Mouse (Mus musculus): Measurements from ENCODE around the gene Pmfbp1. TPM values are rescaled to one million over a fixed set of nuclear protein-coding genes. Genes with fewer than 3 reads are reported as not detected.

Gene Pmfbp1
- polyA plus RNA-seq, 1 experiment, result not detected

DNA sequence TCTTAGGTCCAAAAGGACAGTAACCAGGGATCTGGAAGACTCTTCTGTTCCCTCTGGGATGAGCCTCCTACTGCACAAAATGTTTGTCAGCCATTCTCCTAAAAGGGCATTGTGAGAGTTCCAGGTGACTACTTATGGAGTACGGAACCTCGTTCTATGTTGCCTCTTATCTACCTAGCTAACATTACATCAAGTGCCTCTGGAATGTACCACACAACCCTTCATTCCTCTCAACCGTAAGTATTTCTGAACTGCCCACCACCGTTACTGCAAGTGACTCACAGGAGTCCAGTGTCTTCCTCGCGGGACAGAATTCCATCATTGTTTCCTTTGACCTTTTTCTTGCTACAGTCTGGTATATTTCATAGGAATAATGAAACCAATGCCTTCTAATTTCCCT, 1.0 kb upstream of the Pmfbp1 start:
- H3K4me1 ChIP-seq, result no peaks in the 10 kb centered on the region
- H3K4me3 ChIP-seq (replicated peaks), result no peak overlapping the region
- TF ChIP-seq FLI1 (IDR thresholded peaks at IDR 0.05; ENCODE audit: low read length), result no peak
- TF ChIP-seq GATA1 (IDR thresholded peaks at IDR 0.05; ENCODE audit: borderline replicate concordance, low read length), result no peak
- no peaks in the 10 kb centered on the region for H3K27me3 ChIP-seq (replicated peaks)
- H3K9me3 ChIP-seq, result no peaks in the 10 kb centered on the region
- H3K36me3 ChIP-seq (replicated peaks; ENCODE audit: low read length), result no peaks in the 10 kb centered on the region

DNA sequence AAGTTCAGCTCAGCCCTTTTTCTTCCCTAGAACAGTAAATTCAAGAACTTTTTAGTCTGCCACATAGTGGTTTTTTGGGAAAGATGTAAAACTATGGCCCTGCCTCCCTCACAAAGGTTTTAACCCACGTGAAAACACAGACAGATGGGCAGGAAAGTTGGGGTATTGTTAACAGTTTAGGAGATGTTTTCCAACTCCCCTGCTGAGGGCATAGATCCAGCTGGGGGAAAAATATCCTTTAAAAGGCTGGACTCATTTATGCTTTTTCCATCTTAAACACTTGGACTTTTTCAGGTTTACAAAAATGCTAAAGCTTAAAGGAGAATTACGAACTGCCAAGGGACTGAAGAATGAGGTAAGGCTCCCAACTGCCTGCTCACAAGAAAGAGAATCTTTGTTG, 774 bp downstream of the Pmfbp1 start:
- TF ChIP-seq GATA1 (IDR thresholded peaks at IDR 0.05; ENCODE audit: borderline replicate concordance, low read length) (no peak), FLI1 (IDR thresholded peaks at IDR 0.05; ENCODE audit: low read length) (no peak)

DNA sequence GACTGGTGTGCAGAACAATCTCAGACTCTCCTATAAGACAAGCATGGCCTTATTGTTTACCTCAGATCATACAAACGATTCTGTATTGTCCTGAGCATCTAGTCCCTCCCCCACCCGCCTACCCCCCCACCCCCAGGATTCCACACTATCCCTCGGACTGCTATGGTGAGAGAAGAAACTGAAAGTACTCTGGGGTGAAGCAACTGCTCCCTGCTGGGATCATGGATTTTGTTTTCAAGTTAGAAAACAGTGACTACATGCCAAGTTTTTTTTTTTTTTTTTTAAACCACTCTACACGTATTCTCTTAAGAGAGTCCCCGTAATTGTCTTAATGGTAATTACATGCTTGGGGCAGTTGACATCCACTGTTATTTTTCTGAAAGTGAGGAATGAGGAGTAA, 3.6 kb downstream of the Pmfbp1 start:
- H3K4me3 ChIP-seq (replicated peaks), result no peak overlapping the region
- no peaks in the 10 kb centered on the region for H3K9me3 ChIP-seq
- H3K27me3 ChIP-seq (replicated peaks), result no peaks in the 10 kb centered on the region
- no peaks in the 10 kb centered on the region for H3K36me3 ChIP-seq (replicated peaks; ENCODE audit: low read length)
- H3K4me1 ChIP-seq, result no peaks in the 10 kb centered on the region
- TF ChIP-seq FLI1 (IDR thresholded peaks at IDR 0.05; ENCODE audit: low read length) (no peak), GATA1 (IDR thresholded peaks at IDR 0.05; ENCODE audit: borderline replicate concordance, low read length) (no peak)

More for the DNA sequence above, 774 bp downstream of the Pmfbp1 start:
- H3K9me3 ChIP-seq, result no peaks in the 10 kb centered on the region
- H3K4me3 ChIP-seq (replicated peaks), result no peak overlapping the region
- no peaks in the 10 kb centered on the region for H3K36me3 ChIP-seq (replicated peaks; ENCODE audit: low read length)
- H3K4me1 ChIP-seq, result no peaks in the 10 kb centered on the region
- no peaks in the 10 kb centered on the region for H3K27me3 ChIP-seq (replicated peaks)

DNA sequence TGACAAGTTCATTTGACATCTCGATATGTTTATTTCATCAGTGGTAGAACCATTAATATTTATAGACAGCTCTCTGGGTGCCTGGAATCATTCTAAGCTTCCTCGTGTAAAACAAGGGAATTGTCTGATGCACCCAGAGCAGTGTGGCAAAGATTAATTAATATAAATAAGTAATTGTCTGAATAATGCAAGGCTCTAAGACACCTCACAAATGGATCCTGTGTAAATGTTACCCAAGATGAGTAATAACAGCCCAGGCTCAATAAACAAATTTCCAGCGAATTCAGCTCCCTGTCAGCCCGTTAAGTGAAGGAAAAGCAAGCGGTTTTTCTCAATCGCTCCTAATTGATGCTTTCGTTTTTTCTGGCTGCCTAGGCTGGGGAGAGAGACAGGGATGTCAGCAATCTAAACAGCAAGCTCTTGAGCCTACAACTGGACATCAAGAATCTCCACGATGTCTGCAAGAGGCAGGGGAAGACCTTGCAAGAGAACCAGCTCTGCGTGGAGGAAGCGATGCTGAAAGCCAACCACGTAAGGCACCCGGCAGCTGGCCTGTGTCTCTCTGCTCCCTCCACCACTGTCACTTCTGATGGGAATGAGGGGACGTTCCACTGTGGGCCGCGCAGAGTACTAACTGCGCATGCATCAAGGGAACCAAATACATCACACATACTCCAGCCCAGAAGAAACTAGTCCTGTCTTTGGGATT, 5.3 kb downstream of the Pmfbp1 start:
- Histone ChIP-seq H3K4me3 (replicated peaks) (no peak overlapping the region), H3K36me3 (replicated peaks; ENCODE audit: low read length) (no peaks in the 10 kb centered on the region), H3K27me3 (replicated peaks) (no peaks in the 10 kb centered on the region), H3K9me3 (no peaks in the 10 kb centered on the region), H3K4me1 (no peaks in the 10 kb centered on the region)
- TF ChIP-seq GATA1 (IDR thresholded peaks at IDR 0.05; ENCODE audit: borderline replicate concordance, low read length), result no peak
- no peak for TF ChIP-seq FLI1 (IDR thresholded peaks at IDR 0.05; ENCODE audit: low read length)

DNA sequence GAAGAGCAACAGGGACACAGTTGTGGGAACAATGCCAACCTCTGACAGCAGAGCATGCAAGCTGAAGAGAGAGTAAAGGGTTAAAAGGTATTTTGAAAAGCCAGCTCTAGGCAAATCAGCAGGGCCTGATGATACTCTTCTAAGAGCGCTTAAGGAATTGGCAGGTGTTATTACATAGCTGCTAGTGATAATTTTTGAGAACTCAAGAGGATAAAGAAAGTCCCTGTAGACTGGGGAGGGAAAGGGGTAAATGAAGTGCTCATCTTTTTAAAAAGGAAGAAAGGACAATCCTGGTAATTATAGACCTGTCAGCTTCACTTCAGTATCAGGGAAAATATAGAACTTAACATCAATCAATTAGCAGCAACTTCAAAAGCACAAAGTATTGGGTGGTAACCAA, 9.7 kb downstream of the Pmfbp1 start:
- no peak for TF ChIP-seq GATA1 (IDR thresholded peaks at IDR 0.05; ENCODE audit: borderline replicate concordance, low read length)
- no peak for TF ChIP-seq FLI1 (IDR thresholded peaks at IDR 0.05; ENCODE audit: low read length)
- Histone ChIP-seq H3K36me3 (replicated peaks; ENCODE audit: low read length) (no peaks in the 10 kb centered on the region), H3K4me1 (no peaks in the 10 kb centered on the region), H3K4me3 (replicated peaks) (no peak overlapping the region), H3K27me3 (replicated peaks) (no peaks in the 10 kb centered on the region), H3K9me3 (no peaks in the 10 kb centered on the region)

GRCm38 (mm10) chr8:109505560-109505959, 11.7 kb downstream of the Pmfbp1 start:
- H3K36me3 ChIP-seq (replicated peaks; ENCODE audit: low read length), result no peaks in the 10 kb centered on the region
- TF ChIP-seq FLI1 (IDR thresholded peaks at IDR 0.05; ENCODE audit: low read length) (no peak), GATA1 (IDR thresholded peaks at IDR 0.05; ENCODE audit: borderline replicate concordance, low read length) (no peak)
- H3K9me3 ChIP-seq, result no peaks in the 10 kb centered on the region
- peaks cover 2% of the 10 kb centered on the region for H3K27me3 ChIP-seq (replicated peaks)
- H3K4me1 ChIP-seq, result no peaks in the 10 kb centered on the region
- no peak overlapping the region for H3K4me3 ChIP-seq (replicated peaks)

- Histone ChIP-seq H3K4me1 (no peaks in the 10 kb centered on the region), H3K27me3 (replicated peaks) (peaks cover 7% of the 10 kb centered on the region), H3K9me3 (peaks cover 21% of the 10 kb centered on the region), H3K36me3 (replicated peaks; ENCODE audit: low read length) (no peaks in the 10 kb centered on the region), H3K4me3 (replicated peaks) (no peak overlapping the region)
- TF ChIP-seq FLI1 (IDR thresholded peaks at IDR 0.05; ENCODE audit: low read length) (no peak), GATA1 (IDR thresholded peaks at IDR 0.05; ENCODE audit: borderline replicate concordance, low read length) (no peak)
These were observed 30.2 kb downstream of the Pmfbp1 start for GRCm38 (mm10) chr8:109524008-109524407.

DNA sequence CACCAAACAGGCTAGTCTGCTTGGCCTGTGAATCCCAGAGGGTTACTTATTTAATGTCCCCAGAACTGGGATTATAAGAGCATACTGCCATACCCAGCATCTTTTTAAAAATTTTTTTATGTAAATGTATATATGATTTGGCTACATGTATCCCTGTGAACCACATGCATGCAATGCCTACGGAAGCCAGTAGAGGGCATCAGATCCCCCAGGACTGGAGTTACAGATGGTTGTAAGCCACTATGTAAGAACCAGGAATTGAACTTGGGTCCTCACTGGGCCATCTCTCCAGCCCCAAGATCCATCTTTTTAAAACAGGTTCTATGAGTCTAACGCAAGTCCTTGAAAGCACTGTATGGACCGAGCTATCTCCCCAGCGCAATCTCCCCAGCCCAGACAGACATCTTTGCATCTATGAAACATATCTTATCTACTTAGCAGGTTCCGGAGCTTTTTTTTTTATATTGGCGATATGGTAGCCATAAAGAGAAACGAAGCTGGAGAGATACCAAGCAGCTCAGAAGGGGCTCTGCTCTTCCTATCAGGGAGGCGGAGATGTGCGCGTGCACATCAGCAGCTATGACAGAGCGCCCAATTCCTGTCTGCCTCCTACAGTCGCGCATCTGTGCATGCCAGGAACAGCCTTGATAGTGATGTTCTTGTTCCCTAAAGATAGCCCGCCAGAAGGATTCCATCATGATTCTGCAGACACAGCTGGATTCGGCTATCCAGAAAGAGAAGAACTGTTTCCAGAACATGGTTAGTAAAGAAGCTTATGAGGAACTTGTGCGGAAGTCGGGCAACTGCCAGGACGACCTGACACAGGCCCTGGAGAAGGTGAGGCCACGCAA, 41.5 kb downstream of the Pmfbp1 start:
- H3K9me3 ChIP-seq, result no peaks in the 10 kb centered on the region

DNA sequence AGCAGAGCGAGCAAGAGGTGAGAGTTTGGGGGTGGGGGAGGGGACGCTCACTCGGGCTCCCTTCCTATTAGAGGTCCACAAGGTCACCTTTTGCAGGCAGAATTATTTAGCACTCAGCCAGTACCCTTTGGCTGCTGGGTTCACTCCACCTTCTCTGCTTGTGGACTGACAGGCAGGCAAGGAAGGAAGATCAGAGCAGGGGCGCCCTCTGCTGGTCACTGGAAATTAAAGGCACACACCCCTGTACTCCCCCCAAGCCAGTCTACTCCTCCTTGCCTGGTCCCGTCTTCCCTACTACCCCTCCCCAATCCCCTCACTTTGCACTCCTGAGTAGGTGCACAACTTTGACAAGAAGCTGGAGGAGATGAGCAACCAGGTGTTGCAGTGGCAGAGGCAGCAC, 42.9 kb downstream of the Pmfbp1 start:
- TF ChIP-seq FLI1 (IDR thresholded peaks at IDR 0.05; ENCODE audit: low read length), result no peak
- TF ChIP-seq GATA1 (IDR thresholded peaks at IDR 0.05; ENCODE audit: borderline replicate concordance, low read length), result no peak

More for the DNA sequence above, 41.5 kb downstream of the Pmfbp1 start:
- TF ChIP-seq FLI1 (IDR thresholded peaks at IDR 0.05; ENCODE audit: low read length) (no peak), GATA1 (IDR thresholded peaks at IDR 0.05; ENCODE audit: borderline replicate concordance, low read length) (no peak)
- Histone ChIP-seq H3K4me3 (replicated peaks) (no peak overlapping the region), H3K27me3 (replicated peaks) (peaks cover 12% of the 10 kb centered on the region), H3K4me1 (peaks cover 26% of the 10 kb centered on the region), H3K36me3 (replicated peaks; ENCODE audit: low read length) (no peaks in the 10 kb centered on the region)

DNA sequence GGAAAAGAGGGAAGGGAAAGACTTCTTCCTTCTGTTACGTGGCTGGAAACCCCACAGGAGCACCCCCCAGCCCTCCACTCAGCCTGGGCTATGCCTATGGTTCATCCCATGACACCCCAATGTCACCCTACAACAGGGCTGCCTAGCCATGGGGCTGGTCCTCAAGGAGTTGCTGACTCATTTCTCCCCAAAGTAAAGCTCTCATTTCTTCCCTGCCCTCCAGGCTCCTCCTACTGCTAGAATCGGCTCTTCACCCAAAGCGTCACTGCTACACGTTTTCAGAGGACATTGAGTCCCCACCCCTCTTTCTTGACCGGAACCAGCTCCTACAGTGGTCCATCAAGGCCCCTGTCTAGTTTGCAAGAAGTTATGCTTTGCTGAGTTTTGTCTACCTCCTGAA, 48.3 kb downstream of the Pmfbp1 start:
- TF ChIP-seq FLI1 (IDR thresholded peaks at IDR 0.05; ENCODE audit: low read length) (no peak), GATA1 (IDR thresholded peaks at IDR 0.05; ENCODE audit: borderline replicate concordance, low read length) (no peak)
- peaks cover 5% of the 10 kb centered on the region for H3K27me3 ChIP-seq (replicated peaks)
- H3K9me3 ChIP-seq, result peaks cover 3% of the 10 kb centered on the region; the same call in 1 of the 2 replicates
- H3K4me1 ChIP-seq, result peaks cover 43% of the 10 kb centered on the region
- no peak overlapping the region for H3K4me3 ChIP-seq (replicated peaks)
- H3K36me3 ChIP-seq (replicated peaks; ENCODE audit: low read length), result peaks cover 18% of the 10 kb centered on the region

More for the DNA sequence above, 42.9 kb downstream of the Pmfbp1 start:
- Histone ChIP-seq H3K4me1 (peaks cover 26% of the 10 kb centered on the region), H3K36me3 (replicated peaks; ENCODE audit: low read length) (no peaks in the 10 kb centered on the region), H3K9me3 (no peaks in the 10 kb centered on the region), H3K4me3 (replicated peaks) (peak overlapping the region; percentile 71), H3K27me3 (replicated peaks) (peaks cover 9% of the 10 kb centered on the region)

Measured in megakaryocyte, embryonic 14.5 days (primary cell).